Mouse (Mus musculus): ENCODE measurements around the gene Myo1b. TPM values are rescaled to one million over a fixed set of nuclear protein-coding genes. Genes with fewer than 3 reads are reported as not detected.

The Myo1b gene
- 117 and 118 TPM in 2 replicates for polyA plus RNA-seq (2014; fragmentation: Nextera tagmentation; extraction: Ambion mirVana)

DNA sequence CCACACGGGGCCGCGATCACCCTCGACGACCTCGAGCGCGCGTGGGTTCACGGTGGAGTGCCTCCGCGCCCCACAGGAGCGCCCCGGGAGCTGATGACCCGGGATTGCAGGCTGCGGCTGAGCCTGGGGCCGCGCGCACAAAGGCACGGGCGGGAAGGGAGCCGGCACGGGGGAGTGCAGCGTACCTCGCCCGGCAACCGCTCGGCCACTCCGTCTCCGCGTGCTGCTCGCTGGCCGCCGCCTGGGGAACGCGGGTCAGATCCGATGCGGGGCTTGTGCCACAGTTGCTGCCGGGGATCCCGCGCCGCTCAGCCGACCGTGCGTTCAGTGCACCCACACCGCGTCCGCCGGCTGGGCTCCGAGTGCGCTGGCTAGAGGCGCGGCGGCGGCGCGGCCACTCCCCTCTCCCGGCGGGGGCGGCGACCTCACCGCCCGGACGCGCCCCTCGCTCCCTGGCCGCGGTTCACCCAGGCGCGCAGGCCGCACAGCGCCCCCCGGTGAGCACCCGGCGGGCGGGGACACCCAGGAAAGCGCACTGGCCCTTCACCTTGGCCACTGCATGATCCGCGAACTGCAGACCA lies at the start of gene Myo1b:
TSS of gene Myo1b (minus strand) at position 496 of the 581 bp plus-strand sequence.
- DNase-seq = peak; percentile 87
- Histone ChIP-seq H3K27ac (ENCODE audit: low read depth) (peak within 1 kb of the TSS; percentile 96), H3K9ac (peak within 1 kb of the TSS; percentile 96), H3K4me1 (ENCODE audit: insufficient read depth) (peaks cover 22% of the 10 kb centered on the region), H3K27me3 (ENCODE audit: insufficient read depth, low read length) (no peaks in the 10 kb centered on the region), H3K4me3 (ENCODE audit: low read depth, low read length) (peak within 1 kb of the TSS; percentile 88), H3K9me3 (ENCODE audit: low read depth, low read length) (no peaks in the 10 kb centered on the region), H3K4me2 (peak within 1 kb of the TSS; percentile 64), H3K36me3 (ENCODE audit: insufficient read depth) (peaks cover 1% of the 10 kb centered on the region; the same call in 1 of the 2 replicates)
- under 1% methylated on average over 78 of the region's 79 CpGs for WGBS
- TF ChIP-seq CTCF (IDR thresholded peaks at IDR 0.05; ENCODE audit: low read depth) = peak; percentile 55
- ATAC-seq (ENCODE audit: insufficient read depth) = peak; percentile 84

DNA sequence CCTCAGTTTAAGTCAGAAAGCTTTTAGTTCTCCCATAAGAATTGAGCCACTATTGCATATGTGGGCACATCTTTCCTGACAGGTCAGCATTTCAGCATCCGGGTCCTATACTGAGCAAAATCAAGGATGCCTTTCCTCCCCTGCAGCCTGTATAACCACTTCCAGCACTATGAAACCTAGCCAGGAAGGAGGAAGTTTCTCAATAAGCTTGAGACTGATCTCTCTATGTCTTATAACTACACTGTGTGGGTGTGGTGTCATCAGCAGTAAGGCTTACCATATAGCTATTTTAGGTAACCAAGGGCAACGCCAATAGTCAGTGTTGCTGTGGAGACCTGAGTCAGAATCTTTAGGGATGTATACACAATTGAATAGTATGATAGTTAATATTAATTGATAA lies 48.8 kb upstream of the Myo1b start:
- H3K4me3 ChIP-seq (ENCODE audit: low read depth, low read length) = no peak overlapping the region
- H3K27ac ChIP-seq (ENCODE audit: low read depth) = no peak overlapping the region
- WGBS = 91% methylated on average over 2 of the region's 2 CpGs
- no peak for TF ChIP-seq CTCF (IDR thresholded peaks at IDR 0.05; ENCODE audit: low read depth)
- H3K9ac ChIP-seq = no peak overlapping the region
- peaks cover 3% of the 10 kb centered on the region; the same call in 1 of the 2 replicates for H3K4me1 ChIP-seq (ENCODE audit: insufficient read depth)
- ATAC-seq (ENCODE audit: insufficient read depth) = no peak
- no peaks in the 10 kb centered on the region for H3K36me3 ChIP-seq (ENCODE audit: insufficient read depth)
- H3K9me3 ChIP-seq (ENCODE audit: low read depth, low read length) = no peaks in the 10 kb centered on the region
- no peak for DNase-seq
- no peaks in the 10 kb centered on the region for H3K27me3 ChIP-seq (ENCODE audit: insufficient read depth, low read length)
- H3K4me2 ChIP-seq = no peak overlapping the region

DNA sequence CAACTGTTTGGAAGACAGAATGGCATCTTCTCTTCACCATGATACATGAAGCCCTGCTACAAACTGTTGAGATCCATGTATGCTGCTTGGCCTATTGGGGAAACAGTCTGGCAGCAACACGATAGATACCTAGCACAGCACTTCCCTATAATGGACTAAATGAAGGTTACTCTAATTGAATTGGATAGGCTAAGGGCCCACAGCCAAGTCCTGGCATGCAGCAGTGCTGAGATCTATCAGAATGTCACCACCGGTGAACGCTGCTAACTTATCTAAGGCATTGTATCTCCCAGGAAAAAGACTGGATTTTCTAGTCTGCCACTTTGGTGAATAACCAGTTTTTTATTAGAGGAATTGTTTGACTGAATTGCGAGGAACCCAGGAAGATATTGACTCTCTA lies 31.2 kb upstream of the Myo1b start:
- H3K27ac ChIP-seq (ENCODE audit: low read depth) = no peak overlapping the region
- no peak for ATAC-seq (ENCODE audit: insufficient read depth)
- no peaks in the 10 kb centered on the region for H3K9me3 ChIP-seq (ENCODE audit: low read depth, low read length)

DNA sequence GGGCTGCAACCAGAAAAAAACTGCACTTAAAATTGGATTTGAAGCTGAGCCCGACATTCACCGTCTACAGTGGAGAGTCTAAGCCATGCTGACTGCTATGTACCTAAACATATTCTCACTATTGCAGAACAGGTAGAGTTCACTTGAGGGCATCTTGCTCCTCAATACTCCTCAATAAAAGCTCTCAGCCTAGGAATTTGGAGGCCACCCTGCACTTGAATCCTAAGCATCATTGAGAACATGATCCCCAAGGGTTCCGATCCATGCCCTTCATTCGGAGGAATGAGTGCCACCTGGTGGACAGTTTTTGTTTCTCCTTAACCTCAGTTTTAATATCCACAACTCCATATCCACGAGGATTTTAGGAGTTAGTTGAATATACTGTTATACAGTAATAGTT lies 28.9 kb upstream of the Myo1b start:
- 29% methylated on average over 5 of the region's 5 CpGs for WGBS
- DNase-seq (peak; percentile 94), ATAC-seq (ENCODE audit: insufficient read depth) (peak; percentile 44; the same call in 1 of the 2 replicates)
- Histone ChIP-seq H3K27me3 (ENCODE audit: insufficient read depth, low read length) (no peaks in the 10 kb centered on the region), H3K27ac (ENCODE audit: low read depth) (no peak overlapping the region), H3K9me3 (ENCODE audit: low read depth, low read length) (no peaks in the 10 kb centered on the region; the same call in 1 of the 2 replicates), H3K9ac (no peak overlapping the region), H3K36me3 (ENCODE audit: insufficient read depth) (no peaks in the 10 kb centered on the region), H3K4me2 (no peak overlapping the region), H3K4me3 (ENCODE audit: low read depth, low read length) (no peak overlapping the region), H3K4me1 (ENCODE audit: insufficient read depth) (no peaks in the 10 kb centered on the region)
- TF ChIP-seq CTCF (IDR thresholded peaks at IDR 0.05; ENCODE audit: low read depth) = peak; percentile 81

More for the DNA sequence above, 31.2 kb upstream of the Myo1b start:
- Histone ChIP-seq H3K9ac (no peak overlapping the region), H3K4me2 (no peak overlapping the region), H3K27me3 (ENCODE audit: insufficient read depth, low read length) (no peaks in the 10 kb centered on the region), H3K36me3 (ENCODE audit: insufficient read depth) (no peaks in the 10 kb centered on the region), H3K4me1 (ENCODE audit: insufficient read depth) (no peaks in the 10 kb centered on the region), H3K4me3 (ENCODE audit: low read depth, low read length) (no peak overlapping the region)
- no peak for DNase-seq
- 58% methylated on average over 4 of the region's 4 CpGs for WGBS
- TF ChIP-seq CTCF (IDR thresholded peaks at IDR 0.05; ENCODE audit: low read depth) = no peak

DNA sequence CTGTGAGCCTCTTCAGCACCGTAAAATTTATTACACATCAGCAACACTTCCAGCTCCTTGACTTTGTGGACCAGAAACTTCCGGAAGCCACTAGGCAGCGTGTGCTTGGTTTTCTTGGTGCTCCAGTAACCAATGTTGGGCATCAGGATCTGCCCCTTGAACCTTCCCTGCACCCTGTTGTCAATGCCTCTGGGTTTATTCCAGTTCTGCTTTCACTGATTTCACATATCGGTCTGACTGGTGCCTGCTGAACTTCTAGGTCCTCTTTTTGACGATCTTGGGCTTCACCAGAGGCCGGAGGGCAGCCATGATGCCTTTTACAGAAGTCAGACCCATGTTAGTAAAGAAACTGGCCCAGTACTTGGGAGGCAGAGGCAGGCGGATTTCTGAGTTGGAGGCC lies 22.5 kb upstream of the Myo1b start:
- H3K27ac ChIP-seq (ENCODE audit: low read depth) = no peak overlapping the region
- TF ChIP-seq CTCF (IDR thresholded peaks at IDR 0.05; ENCODE audit: low read depth) = no peak
- ATAC-seq (ENCODE audit: insufficient read depth) = no peak
- no peak for DNase-seq
- no peaks in the 10 kb centered on the region for H3K27me3 ChIP-seq (ENCODE audit: insufficient read depth, low read length)
- no peak overlapping the region for H3K9ac ChIP-seq
- no peaks in the 10 kb centered on the region for H3K4me1 ChIP-seq (ENCODE audit: insufficient read depth)
- no peak overlapping the region for H3K4me3 ChIP-seq (ENCODE audit: low read depth, low read length)
- H3K36me3 ChIP-seq (ENCODE audit: insufficient read depth) = no peaks in the 10 kb centered on the region
- H3K4me2 ChIP-seq = no peak overlapping the region
- 85% methylated on average over 7 of the region's 7 CpGs for WGBS
- no peaks in the 10 kb centered on the region; the same call in 1 of the 2 replicates for H3K9me3 ChIP-seq (ENCODE audit: low read depth, low read length)

DNA sequence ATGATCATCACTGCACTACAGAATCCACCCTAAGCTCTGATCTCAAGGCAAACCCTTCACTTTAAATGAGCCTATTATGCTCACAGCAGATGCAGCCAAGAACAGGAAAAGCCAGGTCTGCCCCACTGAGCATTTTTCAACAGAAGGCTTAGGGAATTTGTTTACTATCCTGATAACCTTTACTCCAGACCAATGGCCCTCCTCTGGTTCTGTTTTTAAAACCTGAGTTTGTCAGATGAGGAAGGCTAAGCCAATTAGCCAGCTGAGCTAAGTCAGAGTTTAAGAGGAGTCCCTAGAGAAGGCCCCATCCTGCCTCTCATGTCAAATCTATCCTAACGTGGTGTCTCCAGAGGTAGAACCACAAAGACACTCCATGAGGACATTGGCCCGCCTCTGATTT lies 19.1 kb upstream of the Myo1b start:
- no peak for TF ChIP-seq CTCF (IDR thresholded peaks at IDR 0.05; ENCODE audit: low read depth)
- no peak for DNase-seq

DNA sequence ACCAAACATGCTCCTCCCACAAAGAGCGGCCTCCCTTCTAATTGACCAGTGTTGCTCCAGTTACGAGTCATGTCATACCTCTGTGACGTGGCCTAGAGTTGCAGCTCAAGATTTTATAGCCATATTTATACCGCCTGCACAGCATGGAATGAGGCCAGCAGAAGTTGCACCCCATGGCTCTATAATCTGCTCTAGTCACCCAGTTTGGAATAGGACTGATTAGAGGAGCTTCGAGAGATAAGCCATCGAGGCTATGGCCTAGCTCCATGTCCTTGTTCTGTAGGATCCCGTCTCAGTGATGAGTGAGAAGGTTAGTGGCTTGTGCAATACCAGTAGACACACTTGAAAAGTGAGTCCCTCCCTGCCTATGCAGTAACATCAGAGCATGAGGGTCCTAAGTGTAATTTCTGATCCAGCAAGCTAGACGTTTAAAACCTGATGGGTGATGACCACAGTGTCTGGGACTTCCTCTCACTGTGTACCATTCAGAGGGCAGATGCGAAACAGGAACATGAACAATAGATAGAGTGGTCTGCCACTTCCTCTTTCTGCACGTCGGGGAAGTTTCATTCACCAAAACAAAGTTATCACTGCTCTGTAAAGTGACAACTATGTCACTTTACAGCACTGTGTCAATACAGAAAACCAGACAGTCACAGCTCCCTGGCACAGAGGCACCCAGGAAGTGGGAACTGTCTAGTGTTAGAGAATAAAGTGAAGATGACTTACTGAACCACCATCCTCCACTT lies 18.5 kb upstream of the Myo1b start:
- no peak overlapping the region for H3K4me2 ChIP-seq
- DNase-seq (peak; percentile 30), ATAC-seq (ENCODE audit: insufficient read depth) (peak; percentile 58)
- no peak for TF ChIP-seq CTCF (IDR thresholded peaks at IDR 0.05; ENCODE audit: low read depth)
- no peaks in the 10 kb centered on the region for H3K27me3 ChIP-seq (ENCODE audit: insufficient read depth, low read length)
- 58% methylated on average over 11 of the region's 11 CpGs for WGBS
- H3K27ac ChIP-seq (ENCODE audit: low read depth) = no peak overlapping the region; the same call in 1 of the 2 replicates
- H3K4me1 ChIP-seq (ENCODE audit: insufficient read depth) = no peaks in the 10 kb centered on the region; the same call in 1 of the 2 replicates
- no peak overlapping the region for H3K9ac ChIP-seq
- H3K36me3 ChIP-seq (ENCODE audit: insufficient read depth) = no peaks in the 10 kb centered on the region
- no peak overlapping the region for H3K4me3 ChIP-seq (ENCODE audit: low read depth, low read length)
- H3K9me3 ChIP-seq (ENCODE audit: low read depth, low read length) = no peaks in the 10 kb centered on the region

More for the DNA sequence above, 19.1 kb upstream of the Myo1b start:
- H3K27me3 ChIP-seq (ENCODE audit: insufficient read depth, low read length) = no peaks in the 10 kb centered on the region
- H3K36me3 ChIP-seq (ENCODE audit: insufficient read depth) = no peaks in the 10 kb centered on the region
- 0 out of 2 replicates have a peak, but pooled peaks have one; percentile 23 for ATAC-seq (ENCODE audit: insufficient read depth)
- H3K4me3 ChIP-seq (ENCODE audit: low read depth, low read length) = no peak overlapping the region
- no peak overlapping the region; the same call in 1 of the 2 replicates for H3K27ac ChIP-seq (ENCODE audit: low read depth)
- 32% methylated on average over 2 of the region's 2 CpGs for WGBS
- no peaks in the 10 kb centered on the region; the same call in 1 of the 2 replicates for H3K4me1 ChIP-seq (ENCODE audit: insufficient read depth)
- no peak overlapping the region for H3K4me2 ChIP-seq
- no peaks in the 10 kb centered on the region for H3K9me3 ChIP-seq (ENCODE audit: low read depth, low read length)
- H3K9ac ChIP-seq = no peak overlapping the region
